Mouse (Mus musculus) CD4-positive, CD25-positive, alpha-beta regulatory T cell, adult 4 months (primary cell): ENCODE measurements at regions not wholly inside any gene's neighbourhood (a gene's known extent, or its start where the extent isn't known, plus 50 kb on each side); places are given as distances from the start of the nearest gene placed in this dataset.

Source experiments
- ATAC-seq: one replicate; pipeline ENCODE4 v1.8.0; 2017

DNA sequence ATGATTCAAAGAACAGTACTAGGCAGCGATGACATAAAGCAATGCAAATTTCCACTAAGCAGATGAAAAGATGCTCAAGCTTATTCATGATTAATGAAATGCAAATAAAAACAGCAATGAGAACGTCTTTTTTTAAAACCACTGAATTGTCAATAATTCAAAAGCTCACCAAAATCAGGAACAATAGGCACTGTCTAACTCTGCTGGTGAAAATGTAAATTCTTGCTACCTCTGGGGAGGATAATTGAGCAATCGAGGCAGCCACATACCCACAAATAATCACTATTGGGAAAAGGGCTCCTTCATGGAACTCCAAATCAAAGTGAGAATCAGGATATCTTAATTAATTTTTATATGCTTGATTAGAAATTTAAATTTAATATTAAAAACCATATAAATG is 663.3 kb downstream of the Smarca1 start:
- no peak for ATAC-seq

- no peak for ATAC-seq
Observed at GRCm38 (mm10) chrX:47182902-47183301, 709.9 kb downstream of the Smarca1 start.

DNA sequence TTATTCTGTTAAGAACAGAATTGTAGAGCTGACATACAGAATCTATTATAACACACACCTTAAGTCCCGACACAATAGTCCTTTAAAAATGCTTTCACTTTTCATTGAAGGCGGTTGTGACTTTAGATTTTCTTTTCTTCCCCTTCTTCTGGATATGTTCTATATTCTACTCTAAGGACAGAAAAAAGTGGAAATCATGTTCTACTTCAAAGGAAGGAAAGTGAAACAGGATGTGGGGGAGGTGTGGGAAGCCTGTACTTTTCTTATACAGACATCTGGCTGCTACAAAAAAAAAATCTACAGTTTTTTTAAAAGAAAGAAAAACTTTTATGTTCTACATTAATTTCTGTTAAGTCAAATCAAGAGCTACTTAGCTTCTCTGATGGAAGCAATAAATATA is 735.0 kb downstream of the Smarca1 start:
- peak; percentile 45 for ATAC-seq

GRCm38 (mm10) chrX:47124140-47124928 is 768.4 kb downstream of the Smarca1 start:
- no peak for ATAC-seq
